Mouse (Mus musculus): Measurements from ENCODE around the gene Pde1c.

GRCm38 (mm10) chr6:56458098-56458497 lies 110.8 kb downstream of the Pde1c start:
- no peak for TF ChIP-seq TAL1 (IDR thresholded peaks at IDR 0.05; ENCODE audit: low read length)
- TF ChIP-seq GATA1 (IDR thresholded peaks at IDR 0.05; ENCODE audit: low read length): no peak
